ENCODE assay signal across 25 mouse cellular contexts in genomic region chr12:40645869-40646268, GRCm38 (mm10).
"Had no signal": no experiment of that assay in that cellular context is flagged by ENCODE, and none has a peak within 500 bp of the region (broad histone marks: within the 10 kb centered on the region; RNA-seq: fewer than 3 reads in every experiment).

No protein-coding gene starts in this region.

- H3K4me3 ChIP-seq: gastrocnemius, adult 2 months; heart, adult 2 months; heart, embryonic 12.5 days; hindbrain, embryonic 10.5 days; hindbrain, embryonic 12.5 days; intestine, embryonic 15.5 days; layer of hippocampus, adult 2 months; left cerebral cortex, adult 2 months; limb, embryonic 10.5 days; limb, embryonic 12.5 days had no signal

- H3K27me3 ChIP-seq: heart, embryonic 12.5 days; hindbrain, embryonic 12.5 days; intestine, embryonic 15.5 days; limb, embryonic 12.5 days had no signal

- H3K4me1 ChIP-seq: heart, embryonic 12.5 days; hindbrain, embryonic 10.5 days; hindbrain, embryonic 12.5 days; intestine, embryonic 15.5 days; limb, embryonic 10.5 days had no signal

- H3K36me3 ChIP-seq: heart, embryonic 12.5 days; intestine, embryonic 15.5 days had no signal

- H3K27ac ChIP-seq: gastrocnemius, adult 2 months; heart, adult 2 months; hindbrain, embryonic 10.5 days; hindbrain, embryonic 12.5 days; hindbrain, embryonic 14.5 days; intestine, embryonic 15.5 days; layer of hippocampus, adult 2 months; left cerebral cortex, adult 2 months; limb, embryonic 10.5 days; limb, embryonic 12.5 days had no signal

- DNase-seq: gastrocnemius, adult 2 months; gastrocnemius, postnatal 10 days; gastrocnemius, postnatal 25 days; heart, adult 2 months; heart, postnatal 10 days; heart, postnatal 4 days; kidney, adult 18-20 months; kidney, adult 8-10 months; kidney, postnatal 10 days; kidney, postnatal 25 days; kidney, postnatal 4 days; liver had no signal

- H3K9me3 ChIP-seq: heart, embryonic 12.5 days; hindbrain, embryonic 10.5 days; hindbrain, embryonic 12.5 days; intestine, embryonic 15.5 days; limb, embryonic 10.5 days; limb, embryonic 12.5 days had no signal

- ATAC-seq: hindbrain, embryonic 16.5 days; inflammation-experienced regulatory T-cells, adult 6 months; intestine, embryonic 15.5 days; intestine, postnatal 0 days had no signal

- H3K9ac ChIP-seq: heart, embryonic 12.5 days; hindbrain, embryonic 12.5 days; hindbrain, embryonic 14.5 days; intestine, embryonic 15.5 days; limb, embryonic 12.5 days had no signal

- H3K4me2 ChIP-seq: heart, embryonic 12.5 days; hindbrain, embryonic 12.5 days; hindbrain, embryonic 14.5 days; intestine, embryonic 15.5 days; limb, embryonic 12.5 days; liver, embryonic 11.5 days had no signal
